Mouse (Mus musculus): ENCODE results near the gene Atpaf1. TPM values are rescaled to one million over a fixed set of nuclear protein-coding genes. Genes with fewer than 3 reads are reported as not detected.

Gene Atpaf1
- polyA plus RNA-seq, 1 experiment from 2014 or later, result 68.7 TPM

DNA sequence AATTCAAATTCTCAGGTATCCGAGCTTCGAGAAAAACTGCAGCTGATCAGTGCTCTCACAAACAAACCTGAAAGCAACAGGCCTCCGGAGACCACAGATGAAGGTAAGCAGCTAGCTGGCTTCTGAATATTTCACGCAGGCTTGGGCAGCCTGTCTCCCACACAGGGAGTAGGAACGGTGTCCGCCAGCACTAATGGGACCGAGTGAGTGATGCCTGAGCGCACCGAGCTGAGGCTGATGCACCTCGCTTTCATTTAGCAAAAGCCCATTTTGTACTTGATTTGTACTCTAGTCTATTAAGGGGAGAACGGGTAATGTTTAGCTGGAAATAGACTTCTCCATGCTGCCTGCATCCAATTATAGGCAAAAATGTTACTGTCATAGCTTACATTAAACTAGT, 20.0 kb upstream of the Atpaf1 start:
- no peak for ATAC-seq (ENCODE audit: insufficient number of reproducible peaks, insufficient read depth, low FRiP score, low TSS enrichment, low read depth)
- Histone ChIP-seq H3K9me3 (no peaks in the 10 kb centered on the region), H3K4me2 (no peak overlapping the region), H3K9ac (replicated peaks) (no peak overlapping the region), H3K36me3 (peaks cover 73% of the 10 kb centered on the region), H3K27ac (no peak overlapping the region), H3K4me3 (replicated peaks) (no peak overlapping the region), H3K27me3 (no peaks in the 10 kb centered on the region), H3K4me1 (replicated peaks) (0 out of 2 replicates have a peak, but pooled peaks cover 3% of the 10 kb centered on the region)
- WGBS, result 92% methylated on average over 11 of the region's 11 CpGs

DNA sequence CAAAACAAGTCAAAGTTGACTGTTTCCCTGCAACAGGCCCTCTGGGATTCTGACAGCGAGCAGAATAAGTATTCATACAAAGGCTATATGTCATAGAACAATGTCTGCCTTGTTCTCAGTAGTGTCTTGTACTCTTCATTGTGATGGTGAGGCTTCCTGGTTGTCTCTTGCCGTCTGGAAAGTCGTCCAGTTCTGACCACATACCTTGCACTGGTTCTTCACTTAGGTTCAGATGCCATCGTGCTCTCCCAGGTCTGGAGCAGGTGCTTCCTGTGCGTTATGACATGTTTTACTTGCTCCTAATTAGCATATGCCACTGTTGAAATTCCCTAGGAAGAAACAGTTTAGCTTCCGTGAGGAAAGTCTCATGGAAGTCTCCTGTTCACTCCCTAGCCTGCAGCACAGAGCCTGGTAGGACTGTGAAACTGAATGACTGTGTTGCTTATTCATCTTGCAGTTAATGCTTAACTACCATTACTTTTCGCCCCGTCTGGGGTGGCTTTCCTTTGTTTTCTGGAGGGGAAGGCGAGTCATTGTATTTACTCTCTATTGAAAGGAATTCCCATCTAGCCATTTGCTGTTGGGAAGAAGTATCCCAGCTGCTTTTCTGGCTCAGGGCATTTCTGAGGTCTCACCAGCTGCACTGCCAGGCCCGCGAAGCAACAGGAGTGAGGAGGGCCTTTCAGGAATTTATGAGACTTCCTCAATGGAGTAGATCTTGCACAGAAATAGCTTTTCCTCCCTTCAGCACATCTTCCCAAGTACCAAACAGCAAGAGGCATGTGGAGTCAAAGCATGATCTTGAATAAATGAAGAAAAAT, 16.8 kb upstream of the Atpaf1 start:
- no peaks in the 10 kb centered on the region for H3K9me3 ChIP-seq
- H3K36me3 ChIP-seq, result peaks cover 80% of the 10 kb centered on the region
- H3K4me3 ChIP-seq (replicated peaks), result no peak overlapping the region
- WGBS, result 80% methylated on average over 11 of the region's 11 CpGs
- H3K4me1 ChIP-seq (replicated peaks), result no peaks in the 10 kb centered on the region
- H3K4me2 ChIP-seq, result no peak overlapping the region
- H3K27ac ChIP-seq, result no peak overlapping the region
- no peak for ATAC-seq (ENCODE audit: insufficient number of reproducible peaks, insufficient read depth, low FRiP score, low TSS enrichment, low read depth)
- no peak overlapping the region for H3K9ac ChIP-seq (replicated peaks)
- H3K27me3 ChIP-seq, result no peaks in the 10 kb centered on the region

DNA sequence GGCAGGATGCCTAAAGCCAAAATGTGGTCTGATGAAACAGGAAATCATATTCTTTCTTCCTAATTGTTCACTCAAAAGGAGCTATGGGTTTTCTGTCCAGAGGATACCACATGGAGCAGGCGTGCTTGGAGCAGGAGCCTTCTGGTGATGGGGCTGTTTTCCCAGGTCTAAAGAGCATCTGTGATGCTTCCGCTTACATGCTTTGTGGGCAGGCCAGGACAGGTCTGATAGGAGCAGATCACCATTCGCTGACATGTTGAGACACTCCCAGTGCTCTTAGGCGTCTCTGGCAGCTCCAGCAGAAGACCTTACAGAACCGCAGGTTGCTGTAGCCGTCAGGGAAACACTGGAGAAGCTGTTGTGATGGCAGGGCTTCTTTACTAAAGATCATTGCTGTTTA, 9.6 kb upstream of the Atpaf1 start:
- H3K4me3 ChIP-seq (replicated peaks), result no peak overlapping the region
- no peak overlapping the region for H3K9ac ChIP-seq (replicated peaks)
- no peak for ATAC-seq (ENCODE audit: insufficient number of reproducible peaks, insufficient read depth, low FRiP score, low TSS enrichment, low read depth)
- H3K9me3 ChIP-seq, result no peaks in the 10 kb centered on the region
- WGBS, result 85% methylated on average over 6 of the region's 6 CpGs
- H3K36me3 ChIP-seq, result peaks cover 63% of the 10 kb centered on the region
- no peak overlapping the region for H3K4me2 ChIP-seq
- H3K27me3 ChIP-seq, result no peaks in the 10 kb centered on the region
- no peak overlapping the region for H3K27ac ChIP-seq
- H3K4me1 ChIP-seq (replicated peaks), result no peaks in the 10 kb centered on the region

DNA sequence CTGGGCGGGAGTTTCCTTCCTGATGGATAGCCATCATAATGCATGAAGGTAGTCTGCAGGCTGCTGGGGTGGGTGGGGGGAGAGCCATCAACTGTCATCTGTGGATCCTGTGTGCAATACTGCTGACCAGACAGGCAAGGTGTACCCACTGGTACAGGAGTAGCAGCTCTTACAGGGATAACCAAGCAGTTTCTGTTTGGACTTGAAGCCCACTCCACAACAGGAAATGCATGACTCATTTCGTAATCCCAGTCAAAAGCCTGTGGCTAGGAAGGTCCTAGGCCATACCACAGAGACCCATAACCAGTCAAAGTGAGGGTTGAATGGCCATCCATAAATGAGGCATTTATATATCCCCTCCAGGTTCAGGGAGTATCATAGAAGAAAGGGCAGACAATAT, 7.0 kb upstream of the Atpaf1 start:
- 98% methylated on average over 2 of the region's 2 CpGs for WGBS

DNA sequence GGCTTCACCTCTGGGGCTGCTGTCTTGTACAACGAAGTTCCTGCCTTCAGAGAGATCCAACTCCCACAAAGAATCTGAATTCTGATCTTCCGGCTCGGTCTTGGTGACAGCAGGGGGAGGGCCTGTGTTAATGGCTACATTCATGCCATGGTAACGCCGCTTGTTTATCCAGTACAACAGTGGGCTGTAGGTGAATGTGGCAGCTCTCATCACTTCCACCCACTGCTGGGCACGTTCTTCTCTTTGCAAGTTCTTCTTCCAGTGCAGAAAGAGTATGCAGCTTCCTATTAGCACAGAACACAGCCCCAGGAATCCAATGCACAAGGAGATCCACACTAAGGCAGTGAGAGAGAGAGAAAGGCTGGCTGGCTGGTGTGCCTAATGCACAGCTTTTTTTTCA, 4.3 kb upstream of the Atpaf1 start:
- Histone ChIP-seq H3K36me3 (peaks cover 20% of the 10 kb centered on the region), H3K9me3 (no peaks in the 10 kb centered on the region), H3K27ac (no peak overlapping the region), H3K9ac (replicated peaks) (no peak overlapping the region), H3K4me3 (replicated peaks) (no peak overlapping the region), H3K27me3 (no peaks in the 10 kb centered on the region), H3K4me2 (no peak overlapping the region), H3K4me1 (replicated peaks) (peaks cover 5% of the 10 kb centered on the region)
- no peak for ATAC-seq (ENCODE audit: insufficient number of reproducible peaks, insufficient read depth, low FRiP score, low TSS enrichment, low read depth)
- WGBS, result 58% methylated on average over 6 of the region's 6 CpGs

More for the DNA sequence above, 7.0 kb upstream of the Atpaf1 start:
- no peak overlapping the region for H3K9ac ChIP-seq (replicated peaks)
- no peaks in the 10 kb centered on the region for H3K27me3 ChIP-seq
- ATAC-seq (ENCODE audit: insufficient number of reproducible peaks, insufficient read depth, low FRiP score, low TSS enrichment, low read depth), result no peak
- H3K36me3 ChIP-seq, result peaks cover 43% of the 10 kb centered on the region
- no peaks in the 10 kb centered on the region for H3K9me3 ChIP-seq
- no peak overlapping the region for H3K27ac ChIP-seq
- H3K4me3 ChIP-seq (replicated peaks), result no peak overlapping the region
- no peak overlapping the region for H3K4me2 ChIP-seq
- no peaks in the 10 kb centered on the region for H3K4me1 ChIP-seq (replicated peaks)

DNA sequence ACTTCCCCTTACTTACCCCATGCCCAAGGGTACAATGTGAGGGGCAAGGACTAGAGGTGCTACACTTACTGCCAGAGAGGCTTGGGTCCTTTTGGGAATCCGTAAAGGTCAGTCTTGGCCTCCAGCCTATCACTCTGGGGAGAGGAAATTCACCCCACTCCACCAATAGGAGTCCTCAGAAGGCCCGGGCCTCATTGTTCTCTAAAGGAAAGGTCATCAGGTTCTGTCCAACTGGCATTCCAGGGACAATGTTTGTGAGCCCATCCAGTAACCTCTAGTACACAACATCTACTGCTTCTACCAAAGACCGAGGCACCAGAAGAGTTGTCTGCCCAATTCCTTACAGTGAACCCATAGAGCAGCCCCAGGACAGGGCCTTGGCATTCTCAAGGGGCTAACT, 3.7 kb upstream of the Atpaf1 start, which contains the start of gene Tex38:
TSS of gene Tex38 (minus strand) at position 101 of the 400 bp plus-strand sequence.
- no peak within 1 kb of the TSS for H3K27ac ChIP-seq
- no peak for ATAC-seq (ENCODE audit: insufficient number of reproducible peaks, insufficient read depth, low FRiP score, low TSS enrichment, low read depth)
- 88% methylated on average over 3 of the region's 3 CpGs for WGBS
- H3K9ac ChIP-seq (replicated peaks), result no peak within 1 kb of the TSS
- H3K9me3 ChIP-seq, result no peaks in the 10 kb centered on the region
- peaks cover 16% of the 10 kb centered on the region for H3K36me3 ChIP-seq
- H3K27me3 ChIP-seq, result no peaks in the 10 kb centered on the region
- H3K4me1 ChIP-seq (replicated peaks), result peaks cover 12% of the 10 kb centered on the region
- H3K4me3 ChIP-seq (replicated peaks), result no peak within 1 kb of the TSS
- no peak within 1 kb of the TSS for H3K4me2 ChIP-seq

DNA sequence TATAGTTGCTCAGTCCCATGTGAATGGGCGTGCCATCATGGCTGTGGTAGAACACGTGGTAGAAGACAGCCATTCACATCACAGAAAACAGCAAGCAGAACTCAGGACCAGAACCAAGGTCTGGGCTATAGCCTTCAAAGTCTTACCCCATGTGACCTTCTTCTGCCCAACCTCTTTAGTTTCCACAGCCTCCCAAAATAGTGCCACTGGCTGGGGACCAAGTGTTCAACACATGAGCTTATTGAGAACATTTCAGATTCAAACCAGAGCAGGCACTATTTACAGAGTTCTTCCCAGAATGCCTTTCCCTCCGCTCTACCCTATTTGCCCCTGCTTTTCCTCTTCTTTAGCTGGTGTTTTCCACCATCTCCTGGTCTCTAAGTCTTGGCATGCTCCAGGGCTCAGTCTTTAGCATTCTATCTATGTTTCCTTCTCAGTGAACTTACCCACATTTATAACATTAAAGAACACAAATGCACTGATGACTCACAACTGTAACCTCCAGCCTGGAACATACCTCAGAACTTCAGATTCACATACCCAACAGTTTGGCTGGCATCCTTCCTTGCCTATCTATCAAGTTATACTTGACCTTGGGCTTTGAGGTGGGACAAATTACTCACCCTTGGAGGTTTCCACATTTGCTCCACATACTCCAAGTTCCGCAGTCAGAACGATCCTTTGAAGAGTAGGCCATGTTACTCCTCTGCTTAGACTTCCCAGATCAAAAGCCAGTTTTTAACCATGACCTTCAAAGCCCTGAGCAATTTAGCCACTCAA, 2.4 kb upstream of the Atpaf1 start:
- no peak overlapping the region for H3K4me2 ChIP-seq
- peaks cover 8% of the 10 kb centered on the region for H3K36me3 ChIP-seq
- no peak overlapping the region for H3K9ac ChIP-seq (replicated peaks)
- no peak overlapping the region for H3K27ac ChIP-seq
- H3K4me1 ChIP-seq (replicated peaks), result peaks cover 15% of the 10 kb centered on the region
- WGBS, result 86% methylated on average over 5 of the region's 5 CpGs
- no peak for ATAC-seq (ENCODE audit: insufficient number of reproducible peaks, insufficient read depth, low FRiP score, low TSS enrichment, low read depth)
- no peak overlapping the region for H3K4me3 ChIP-seq (replicated peaks)
- H3K9me3 ChIP-seq, result no peaks in the 10 kb centered on the region
- H3K27me3 ChIP-seq, result no peaks in the 10 kb centered on the region

DNA sequence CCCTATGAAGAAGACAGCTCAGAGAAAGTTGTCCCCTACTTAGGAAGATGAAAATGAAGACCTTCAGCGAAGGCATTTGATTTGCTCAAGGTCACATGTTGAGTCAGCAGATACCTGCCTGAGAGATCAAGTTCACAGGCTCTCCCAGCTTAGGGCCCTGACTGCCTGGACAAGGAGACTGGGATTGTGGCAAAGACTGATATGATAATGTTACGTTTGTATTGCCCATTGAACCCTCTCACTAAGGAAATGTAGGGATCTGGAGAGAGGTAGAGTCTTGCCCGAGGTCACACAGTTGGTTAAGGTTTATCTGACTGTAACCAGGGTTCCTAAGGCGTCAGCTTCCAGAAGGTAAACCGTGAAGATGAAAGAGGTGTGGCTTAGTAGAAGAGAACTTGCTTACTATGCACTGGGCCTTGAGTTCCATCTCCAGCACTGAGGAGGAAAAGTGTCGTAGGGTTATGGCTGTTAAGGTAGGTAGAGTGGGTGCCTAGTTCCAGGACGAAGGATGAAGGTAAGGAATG, 961 bp downstream of the Atpaf1 start:
- no peak overlapping the region for H3K27ac ChIP-seq

DNA sequence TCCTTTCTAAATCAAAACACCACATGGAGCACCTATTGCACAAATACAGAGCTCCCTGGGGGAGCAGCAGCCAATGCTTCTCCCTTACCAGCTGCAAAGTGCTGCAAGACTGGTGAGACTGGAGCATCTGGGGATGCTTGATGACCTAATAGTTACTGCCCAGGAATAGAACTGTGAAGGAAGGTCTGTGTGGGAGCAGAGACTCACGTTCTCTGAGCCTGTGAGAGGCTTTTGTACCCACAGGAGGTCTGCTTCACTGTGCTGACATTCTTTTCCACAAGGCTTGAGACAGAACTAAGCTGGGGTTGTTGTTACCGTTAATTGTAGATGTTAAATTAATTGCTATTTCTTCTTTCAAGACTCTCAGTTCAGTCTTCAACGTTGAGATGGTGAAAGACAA, 6.3 kb downstream of the Atpaf1 start:
- no peaks in the 10 kb centered on the region for H3K27me3 ChIP-seq
- no peak overlapping the region for H3K9ac ChIP-seq (replicated peaks)
- 78% methylated on average over 3 of the region's 3 CpGs for WGBS
- H3K4me2 ChIP-seq, result no peak overlapping the region
- ATAC-seq (ENCODE audit: insufficient number of reproducible peaks, insufficient read depth, low FRiP score, low TSS enrichment, low read depth), result no peak
- no peaks in the 10 kb centered on the region for H3K9me3 ChIP-seq
- H3K27ac ChIP-seq, result no peak overlapping the region
- H3K36me3 ChIP-seq, result peaks cover 49% of the 10 kb centered on the region
- no peak overlapping the region for H3K4me3 ChIP-seq (replicated peaks)
- peaks cover 20% of the 10 kb centered on the region for H3K4me1 ChIP-seq (replicated peaks)

More for the DNA sequence above, 961 bp downstream of the Atpaf1 start:
- Histone ChIP-seq H3K9me3 (no peaks in the 10 kb centered on the region), H3K9ac (replicated peaks) (peak overlapping the region; percentile 72), H3K4me3 (replicated peaks) (peak overlapping the region; percentile 69), H3K27me3 (no peaks in the 10 kb centered on the region), H3K36me3 (peaks cover 31% of the 10 kb centered on the region), H3K4me1 (replicated peaks) (peaks cover 15% of the 10 kb centered on the region), H3K4me2 (peak overlapping the region; percentile 76)
- 60% methylated on average over 7 of the region's 7 CpGs for WGBS
- ATAC-seq (ENCODE audit: insufficient number of reproducible peaks, insufficient read depth, low FRiP score, low TSS enrichment, low read depth), result no peak

DNA sequence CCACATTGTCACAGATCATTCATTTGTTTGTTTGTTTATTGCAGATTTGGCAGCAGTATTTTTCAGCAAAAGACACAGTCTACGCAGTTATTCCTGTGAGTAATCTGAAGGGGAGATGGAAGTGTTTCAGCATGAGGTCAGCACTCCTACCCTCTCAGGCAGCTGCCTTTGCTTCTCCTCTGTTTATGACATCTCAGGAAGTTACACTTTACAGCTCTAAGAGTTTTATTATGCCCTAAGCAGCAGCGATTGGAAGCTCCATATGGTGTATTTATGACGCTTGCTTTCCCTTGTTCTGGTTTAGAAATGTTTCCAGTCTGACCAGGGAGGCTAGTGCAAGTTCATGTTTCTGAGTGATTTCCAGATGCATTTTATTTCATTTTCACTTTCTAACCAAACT, 10.7 kb downstream of the Atpaf1 start:
- Histone ChIP-seq H3K36me3 (peaks cover 59% of the 10 kb centered on the region), H3K27ac (peak overlapping the region; percentile 75), H3K4me2 (no peak overlapping the region), H3K9ac (replicated peaks) (no peak overlapping the region), H3K4me3 (replicated peaks) (no peak overlapping the region), H3K9me3 (no peaks in the 10 kb centered on the region), H3K27me3 (no peaks in the 10 kb centered on the region), H3K4me1 (replicated peaks) (peaks cover 19% of the 10 kb centered on the region)
- WGBS, result 24% methylated on average over 3 of the region's 3 CpGs
- ATAC-seq (ENCODE audit: insufficient number of reproducible peaks, insufficient read depth, low FRiP score, low TSS enrichment, low read depth), result peak; percentile 74

DNA sequence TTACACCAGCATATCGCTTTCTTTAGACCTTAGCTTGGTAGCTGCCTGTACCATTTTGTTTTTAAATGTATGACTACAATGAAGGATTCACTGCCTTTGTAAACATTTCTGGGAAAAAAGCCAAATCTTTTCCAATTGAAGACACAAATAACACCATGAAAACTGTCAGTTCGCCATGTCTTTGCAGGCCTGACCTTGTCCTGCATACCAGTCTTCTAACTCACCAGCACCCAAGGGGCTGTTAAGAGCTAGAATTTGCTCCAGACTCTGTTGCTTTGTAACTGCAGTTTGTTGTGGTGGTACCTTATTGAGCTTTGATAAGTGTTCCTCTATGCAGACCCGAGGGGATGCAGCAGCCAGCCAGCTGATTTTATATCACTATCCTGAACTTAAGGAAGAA, 15.4 kb downstream of the Atpaf1 start:
- Histone ChIP-seq H3K9ac (replicated peaks) (no peak overlapping the region), H3K27me3 (no peaks in the 10 kb centered on the region), H3K27ac (no peak overlapping the region), H3K4me3 (replicated peaks) (no peak overlapping the region), H3K9me3 (no peaks in the 10 kb centered on the region), H3K4me1 (replicated peaks) (peaks cover 12% of the 10 kb centered on the region), H3K4me2 (no peak overlapping the region), H3K36me3 (peaks cover 56% of the 10 kb centered on the region)
- ATAC-seq (ENCODE audit: insufficient number of reproducible peaks, insufficient read depth, low FRiP score, low TSS enrichment, low read depth), result no peak
- 93% methylated on average over 3 of the region's 3 CpGs for WGBS

All from limb, embryonic 12.5 days (tissue).